Mouse (Mus musculus) liver, embryonic 15.5 days (tissue): Measurements from ENCODE around the gene Aar2. TPM values are rescaled to one million over a fixed set of nuclear protein-coding genes. Genes with fewer than 3 reads are reported as not detected.

Source experiments
- ATAC-seq: fragments of 200-750 bp; cut with Nextera tagmentation; 2 replicates; pipeline ENCODE4 v1.8.0; 2017; ENCODE audit warnings: moderate number of reproducible peaks, mild to moderate bottlenecking, moderate library complexity; ENCODE audit not compliant: insufficient read depth
- H3K27ac ChIP-seq: fragments of 300-500 bp; sonication (generic); replicated peaks from 2 replicates; pipeline ENCODE4 v1.5.1; 2015; ENCODE audit warnings: mild to moderate bottlenecking, inconsistent platforms
- H3K27me3 ChIP-seq: fragments of 300-500 bp; sonication (generic); 2 replicates; pipeline ENCODE4 v1.6.1; 2015; ENCODE audit warnings: mild to moderate bottlenecking, inconsistent platforms
- H3K36me3 ChIP-seq: fragments of 300-500 bp; sonication (generic); replicated peaks from 2 replicates; pipeline ENCODE4 v1.6.1; 2015; ENCODE audit warnings: moderate library complexity, mild to moderate bottlenecking, inconsistent platforms
- H3K4me1 ChIP-seq: fragments of 300-500 bp; sonication (generic); replicated peaks from 2 replicates; pipeline ENCODE4 v1.6.1; 2015; ENCODE audit warnings: inconsistent platforms
- H3K4me2 ChIP-seq: fragments of 300-500 bp; sonication (generic); 2 replicates; pipeline ENCODE4 v1.6.1; 2015; ENCODE audit warnings: moderate library complexity, mild to moderate bottlenecking, inconsistent platforms
- H3K4me3 ChIP-seq: fragments of 300-500 bp; sonication (generic); replicated peaks from 2 replicates; pipeline ENCODE4 v1.5.1; 2015; ENCODE audit warnings: mild to moderate bottlenecking, inconsistent platforms
- H3K9ac ChIP-seq: fragments of 300-500 bp; sonication (generic); 2 replicates; pipeline ENCODE4 v1.6.1; 2015; ENCODE audit warnings: moderate library complexity, mild to moderate bottlenecking, inconsistent platforms
- H3K9me3 ChIP-seq: fragments of 300-500 bp; sonication (generic); replicated peaks from 2 replicates; pipeline ENCODE4 v1.6.1; 2016; ENCODE audit warnings: inconsistent platforms
- WGBS: fragments of 180-500 bp; shearing (Covaris S2); methylation state at CpG from one replicate; pipeline ENCODE4 v1.1.7; 2015; ENCODE audit warnings: mixed read lengths; ENCODE audit not compliant: insufficient replicate concordance; 5-methylcytosine and 5-hydroxymethylcytosine counted together
- polyA plus RNA-seq: library from polyadenylated mRNA; unstranded; fragments of >200 nt; fragmentation: Nextera tagmentation; extraction: Ambion mirVana; gene quantifications from 2 replicates; pipeline ENCODE4 v1.2.1, GENCODE M21; 2015

The Aar2 gene
- polyA plus RNA-seq, 1 experiment from 2014 or later: 12.2 TPM

DNA sequence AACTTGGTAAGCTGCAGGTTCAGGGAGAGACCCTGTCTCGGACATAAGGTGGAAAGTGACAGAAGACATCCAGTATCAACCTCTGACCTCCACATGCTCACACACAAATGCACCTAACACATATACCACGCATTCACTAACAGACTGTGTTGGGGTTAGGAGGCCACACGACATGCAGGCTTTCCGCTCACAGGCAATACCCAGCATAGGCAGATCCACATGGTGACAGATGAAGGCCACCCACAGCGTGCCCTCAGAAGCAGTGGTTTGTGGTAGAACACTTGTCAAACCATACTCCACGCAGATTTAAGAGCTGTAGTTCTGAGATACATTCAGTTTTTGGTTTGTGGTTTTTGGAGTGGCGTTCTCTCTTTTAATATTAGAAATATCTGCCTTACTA is 21.3 kb downstream of the Aar2 start:
- no peak overlapping the region for H3K4me2 ChIP-seq
- 67% methylated on average over 7 of the region's 7 CpGs for WGBS
- no peak for ATAC-seq
- no peaks in the 10 kb centered on the region for H3K9me3 ChIP-seq
- H3K4me3 ChIP-seq: no peak overlapping the region
- no peak overlapping the region for H3K9ac ChIP-seq
- no peak overlapping the region for H3K27ac ChIP-seq
- no peaks in the 10 kb centered on the region for H3K27me3 ChIP-seq
- H3K4me1 ChIP-seq: no peaks in the 10 kb centered on the region
- peaks cover 22% of the 10 kb centered on the region for H3K36me3 ChIP-seq

DNA sequence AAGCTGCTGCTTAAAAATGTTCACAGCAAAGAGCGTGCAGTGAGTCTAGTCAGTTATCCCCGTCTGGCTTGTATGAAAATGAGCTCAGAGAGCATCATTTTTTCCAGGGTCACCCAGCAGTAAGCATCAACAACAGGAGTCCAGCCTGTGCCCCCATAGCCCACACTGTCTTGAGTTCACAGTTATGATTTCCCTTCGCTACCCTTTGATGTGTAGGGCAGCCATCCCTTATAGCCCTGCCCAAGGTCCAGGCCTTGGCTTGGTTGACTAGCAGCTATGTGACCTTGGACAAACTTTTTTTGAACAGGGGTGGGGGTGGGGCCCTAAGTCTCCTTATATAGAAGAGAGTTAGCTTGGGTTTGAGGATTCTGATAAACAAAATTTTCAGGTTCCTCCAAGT is 21.9 kb downstream of the Aar2 start:
- Histone ChIP-seq H3K36me3 (peaks cover 22% of the 10 kb centered on the region), H3K9ac (no peak overlapping the region), H3K4me3 (no peak overlapping the region), H3K4me2 (no peak overlapping the region), H3K27me3 (no peaks in the 10 kb centered on the region), H3K4me1 (no peaks in the 10 kb centered on the region), H3K9me3 (no peaks in the 10 kb centered on the region), H3K27ac (no peak overlapping the region)
- 79% methylated on average over 3 of the region's 3 CpGs for WGBS
- no peak for ATAC-seq

- peaks cover 20% of the 10 kb centered on the region for H3K36me3 ChIP-seq
- H3K9ac ChIP-seq: no peak overlapping the region
- H3K4me3 ChIP-seq: no peak overlapping the region
- no peak for ATAC-seq
- no peaks in the 10 kb centered on the region for H3K9me3 ChIP-seq
- H3K4me1 ChIP-seq: no peaks in the 10 kb centered on the region
- no peak overlapping the region for H3K4me2 ChIP-seq
- no peak overlapping the region for H3K27ac ChIP-seq
- 63% methylated on average over 6 of the region's 6 CpGs for WGBS
- no peaks in the 10 kb centered on the region for H3K27me3 ChIP-seq
Measured at GRCm38 (mm10) chr2:156571521-156571920, 24.1 kb downstream of the Aar2 start.

- Histone ChIP-seq H3K4me3 (no peak overlapping the region), H3K9me3 (no peaks in the 10 kb centered on the region), H3K36me3 (no peaks in the 10 kb centered on the region), H3K4me2 (no peak overlapping the region), H3K9ac (no peak overlapping the region), H3K27ac (no peak overlapping the region), H3K27me3 (no peaks in the 10 kb centered on the region; the same call in 1 of the 2 replicates), H3K4me1 (no peaks in the 10 kb centered on the region)
- ATAC-seq: no peak
- WGBS: 56% methylated on average over 7 of the region's 7 CpGs
Measured at GRCm38 (mm10) chr2:156576850-156577587, 29.6 kb downstream of the Aar2 start.

DNA sequence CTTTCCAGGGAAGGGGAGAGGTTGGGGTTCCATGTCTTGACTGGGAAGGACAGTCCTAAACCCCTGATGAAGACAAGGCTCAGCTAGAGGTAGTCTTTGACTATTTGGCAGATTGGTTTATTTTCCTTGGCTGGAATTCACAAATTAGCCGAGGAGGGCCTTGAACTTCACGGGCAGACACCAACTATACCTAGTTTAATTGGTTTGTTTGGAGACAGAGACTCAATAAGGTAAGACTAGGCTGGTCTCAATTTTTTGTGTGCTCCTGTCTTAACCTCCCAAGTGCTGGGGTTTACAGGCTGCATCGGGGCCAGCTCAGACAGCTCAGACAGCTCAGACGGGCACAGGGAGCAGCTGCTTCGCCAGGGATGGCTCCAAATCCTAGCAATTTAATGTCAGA is 33.1 kb downstream of the Aar2 start:
- Histone ChIP-seq H3K27me3 (peaks cover 7% of the 10 kb centered on the region), H3K4me2 (no peak overlapping the region), H3K4me1 (no peaks in the 10 kb centered on the region), H3K9me3 (no peaks in the 10 kb centered on the region), H3K9ac (no peak overlapping the region), H3K27ac (no peak overlapping the region), H3K36me3 (no peaks in the 10 kb centered on the region), H3K4me3 (no peak overlapping the region)
- 52% methylated on average over 5 of the region's 5 CpGs for WGBS
- no peak for ATAC-seq

GRCm38 (mm10) chr2:156581244-156581643 is 33.9 kb downstream of the Aar2 start:
- Histone ChIP-seq H3K4me1 (no peaks in the 10 kb centered on the region), H3K27me3 (peaks cover 7% of the 10 kb centered on the region), H3K9ac (no peak overlapping the region), H3K36me3 (no peaks in the 10 kb centered on the region), H3K27ac (no peak overlapping the region), H3K9me3 (no peaks in the 10 kb centered on the region), H3K4me3 (no peak overlapping the region), H3K4me2 (no peak overlapping the region)
- ATAC-seq: no peak
- WGBS: 60% methylated on average over 10 of the region's 10 CpGs

DNA sequence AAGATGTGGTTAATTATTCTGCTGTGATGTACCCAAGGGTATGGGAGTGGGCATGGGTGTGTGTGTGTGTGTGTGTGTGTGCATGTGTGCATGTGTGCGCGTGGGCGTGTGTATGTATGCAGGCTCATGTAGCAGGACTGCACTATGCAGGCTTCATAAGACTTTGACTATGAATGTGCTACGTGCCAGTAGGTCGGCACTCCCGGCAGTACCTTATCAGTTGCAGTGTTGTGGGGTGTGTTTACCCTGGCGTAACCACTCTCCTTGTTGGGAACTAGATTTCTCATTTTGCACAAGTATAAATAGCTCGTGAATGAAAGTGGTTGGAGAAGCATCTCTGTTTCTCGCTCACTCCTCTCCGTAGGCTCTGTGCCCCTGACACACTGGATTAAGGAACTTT is 35.5 kb downstream of the Aar2 start:
- ATAC-seq: no peak
- Histone ChIP-seq H3K9ac (no peak overlapping the region), H3K4me1 (no peaks in the 10 kb centered on the region), H3K27ac (no peak overlapping the region), H3K27me3 (peaks cover 7% of the 10 kb centered on the region), H3K36me3 (no peaks in the 10 kb centered on the region), H3K9me3 (no peaks in the 10 kb centered on the region), H3K4me3 (no peak overlapping the region), H3K4me2 (no peak overlapping the region)
- 56% methylated on average over 10 of the region's 10 CpGs for WGBS

- no peaks in the 10 kb centered on the region for H3K4me1 ChIP-seq
- no peak overlapping the region for H3K9ac ChIP-seq
- no peaks in the 10 kb centered on the region for H3K9me3 ChIP-seq
- H3K4me2 ChIP-seq: no peak overlapping the region
- no peaks in the 10 kb centered on the region for H3K36me3 ChIP-seq
- no peak overlapping the region for H3K27ac ChIP-seq
- H3K27me3 ChIP-seq: peaks cover 7% of the 10 kb centered on the region
- ATAC-seq: no peak
- 45% methylated on average over 11 of the region's 11 CpGs for WGBS
- H3K4me3 ChIP-seq: no peak overlapping the region
Measured at GRCm38 (mm10) chr2:156584154-156584796, 36.9 kb downstream of the Aar2 start.

- Histone ChIP-seq H3K27ac (no peak overlapping the region), H3K4me2 (no peak overlapping the region), H3K4me1 (no peaks in the 10 kb centered on the region), H3K9ac (no peak overlapping the region), H3K4me3 (no peak overlapping the region), H3K9me3 (no peaks in the 10 kb centered on the region), H3K36me3 (no peaks in the 10 kb centered on the region), H3K27me3 (peaks cover 7% of the 10 kb centered on the region)
- ATAC-seq: no peak
- WGBS: 51% methylated on average over 14 of the region's 14 CpGs
Measured at GRCm38 (mm10) chr2:156584797-156585471, 37.5 kb downstream of the Aar2 start.

- H3K27ac ChIP-seq: no peak overlapping the region
- no peak for ATAC-seq
- no peaks in the 10 kb centered on the region for H3K9me3 ChIP-seq
- WGBS: 75% methylated on average over 9 of the region's 9 CpGs
- H3K27me3 ChIP-seq: no peaks in the 10 kb centered on the region; the same call in 1 of the 2 replicates
- H3K4me3 ChIP-seq: no peak overlapping the region
- H3K36me3 ChIP-seq: no peaks in the 10 kb centered on the region
- H3K9ac ChIP-seq: no peak overlapping the region
- no peak overlapping the region for H3K4me2 ChIP-seq
- no peaks in the 10 kb centered on the region for H3K4me1 ChIP-seq
Measured at GRCm38 (mm10) chr2:156589481-156589880, 42.1 kb downstream of the Aar2 start.

DNA sequence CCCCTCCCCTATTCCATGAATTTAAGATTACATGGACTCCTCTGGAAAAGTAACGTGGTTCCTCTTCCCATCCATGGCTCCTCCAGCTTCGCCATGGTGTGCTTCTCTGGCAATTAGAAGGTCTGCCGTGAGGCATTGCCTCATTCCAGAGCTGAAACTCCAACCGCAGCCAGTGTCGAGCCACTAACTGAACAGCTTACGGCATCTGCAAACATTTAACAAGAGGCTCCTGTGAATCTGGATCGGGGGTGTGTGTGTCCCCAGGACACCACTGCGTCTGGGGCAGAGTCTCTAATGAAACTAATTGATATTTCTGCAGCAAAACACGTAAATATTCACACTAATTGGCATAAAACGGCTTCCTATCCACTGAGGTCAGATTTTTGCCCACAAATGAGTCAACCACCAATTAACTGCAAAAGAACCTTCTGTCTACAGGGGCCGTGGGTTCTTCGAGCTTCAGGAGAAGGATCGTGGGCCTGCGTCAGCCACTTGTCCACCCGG is 47.7 kb downstream of the Aar2 start:
- Histone ChIP-seq H3K27me3 (no peaks in the 10 kb centered on the region), H3K4me3 (no peak overlapping the region), H3K4me2 (no peak overlapping the region), H3K9me3 (no peaks in the 10 kb centered on the region), H3K36me3 (no peaks in the 10 kb centered on the region), H3K4me1 (no peaks in the 10 kb centered on the region), H3K27ac (no peak overlapping the region), H3K9ac (no peak overlapping the region)
- 66% methylated on average over 15 of the region's 15 CpGs for WGBS
- ATAC-seq: no peak
